Mouse (Mus musculus) CH12.LX (cell line): ENCODE data around the gene Oas2. TPM values are rescaled to one million over a fixed set of nuclear protein-coding genes. Genes with fewer than 3 reads are reported as not detected.

ENCODE experiments used
- DNase-seq: peaks from one replicate; pipeline ENCODE4 v3.0.0-alpha.2; 2013; ENCODE audit errors: extremely low read depth
- H3K27ac ChIP-seq: 2 replicates; pipeline ENCODE4 v1.5.1; 2012; ENCODE audit warnings: low read depth, mild to moderate bottlenecking, control low read depth, moderate library complexity; ENCODE audit not compliant: insufficient read depth
- H3K27me3 ChIP-seq: replicated peaks from 2 replicates; pipeline ENCODE3; 2012; ENCODE audit warnings: inconsistent platforms
- H3K36me3 ChIP-seq, 2 experiments: replicated peaks in 1 of 2; 2 replicates each; pipeline versions ENCODE3 to v1.6.1; 2012; ENCODE audit warnings: inconsistent platforms in 1 of 2, low read length in 1 of 2, mild to moderate bottlenecking in 1 of 2, mixed read lengths in 1 of 2, moderate library complexity in 1 of 2; ENCODE audit not compliant: control insufficient read depth in 1 of 2, insufficient read depth in 1 of 2
- H3K4me1 ChIP-seq, 2 experiments: 2 replicates each; pipeline ENCODE4 v1.6.1; 2012; ENCODE audit warnings: inconsistent platforms in 1 of 2, moderate library complexity in 1 of 2; ENCODE audit not compliant: insufficient read depth in 2 of 2, control insufficient read depth in 1 of 2
- H3K4me2 ChIP-seq: 2 replicates; pipeline ENCODE4 v1.6.1; 2012; ENCODE audit warnings: low read depth, mild to moderate bottlenecking, control low read depth; ENCODE audit not compliant: poor library complexity, insufficient read depth, severe bottlenecking
- H3K4me3 ChIP-seq, 3 experiments: fragments of 150-350 bp in 1 of 3; sonication (generic) in 1 of 3; replicated peaks in 1 of 3; 2 replicates each; pipeline versions ENCODE3 to v1.5.1; 2011 to 2012; ENCODE audit warnings: low read depth in 2 of 3, low read length in 2 of 3, mild to moderate bottlenecking in 2 of 3, moderate library complexity in 2 of 3, control low read depth in 1 of 3, improper control_type of control experiment in 1 of 3, inconsistent platforms in 1 of 3, mixed read lengths in 1 of 3; ENCODE audit not compliant: poor library complexity in 1 of 3
- H3K79me2 ChIP-seq: replicated peaks from 2 replicates; pipeline ENCODE4 v1.6.1; 2012; ENCODE audit warnings: mild to moderate bottlenecking, moderate library complexity; ENCODE audit not compliant: control insufficient read depth, poor library complexity, insufficient read depth, severe bottlenecking; ENCODE audit errors: extremely low read depth
- H3K9ac ChIP-seq: 2 replicates; pipeline ENCODE4 v1.6.1; 2012; ENCODE audit warnings: low read depth, mild to moderate bottlenecking, control low read depth, moderate library complexity; ENCODE audit not compliant: insufficient read depth
- H3K9me3 ChIP-seq: replicated peaks from 2 replicates; pipeline ENCODE3; 2012; ENCODE audit warnings: low read length, inconsistent platforms, mixed read lengths
- CHD1 ChIP-seq: IDR thresholded peaks from 2 replicates; pipeline ENCODE4 v1.6.1; 2012; ENCODE audit warnings: low read depth, low read length, improper control_type of control experiment, inconsistent platforms
- CHD2 ChIP-seq: IDR thresholded peaks from 2 replicates; pipeline ENCODE4 v1.6.1; 2011; ENCODE audit warnings: low read length, improper control_type of control experiment
- E2F4 ChIP-seq: IDR thresholded peaks from 2 replicates; pipeline ENCODE4 v1.6.1; 2011; ENCODE audit warnings: low read depth, low read length, improper control_type of control experiment; ENCODE audit not compliant: insufficient replicate concordance
- ELF1 ChIP-seq: IDR thresholded peaks from 2 replicates; pipeline ENCODE4 v1.6.1; 2014; ENCODE audit warnings: low read depth, mild to moderate bottlenecking, inconsistent platforms, low read length, improper control_type of control experiment
- EP300 ChIP-seq: IDR thresholded peaks from 2 replicates; pipeline ENCODE4 v1.6.1; 2011; ENCODE audit warnings: low read length, improper control_type of control experiment
- ETS1 ChIP-seq: conservative IDR thresholded peaks from 2 replicates; pipeline ENCODE4 v1.6.1; 2012; ENCODE audit warnings: low read depth, mild to moderate bottlenecking, inconsistent platforms, low read length, improper control_type of control experiment, moderate library complexity
- HCFC1 ChIP-seq: IDR thresholded peaks from 2 replicates; pipeline ENCODE4 v1.6.1; 2012; ENCODE audit warnings: low read depth, mild to moderate bottlenecking, inconsistent platforms, low read length, improper control_type of control experiment
- JUN ChIP-seq: IDR thresholded peaks from 2 replicates; pipeline ENCODE4 v1.6.1; 2011; ENCODE audit warnings: low read depth, mild to moderate bottlenecking, low read length, improper control_type of control experiment, moderate library complexity; ENCODE audit not compliant: insufficient read depth
- KAT2A ChIP-seq: IDR thresholded peaks from 2 replicates; pipeline ENCODE4 v1.6.1; 2012; ENCODE audit warnings: low read length, improper control_type of control experiment, inconsistent platforms; ENCODE audit not compliant: insufficient replicate concordance
- MAFK ChIP-seq: IDR thresholded peaks from 2 replicates; pipeline ENCODE4 v1.6.1; 2011; ENCODE audit warnings: low read length, improper control_type of control experiment; ENCODE audit not compliant: insufficient replicate concordance
- MXI1 ChIP-seq: IDR thresholded peaks from 2 replicates; pipeline ENCODE4 v1.6.1; 2011; ENCODE audit warnings: mild to moderate bottlenecking, low read depth, low read length, improper control_type of control experiment
- MYC ChIP-seq: IDR thresholded peaks from 2 replicates; pipeline ENCODE4 v1.6.1; 2011; ENCODE audit warnings: low read depth, mild to moderate bottlenecking, improper control_type of control experiment, low read length
- NRF1 ChIP-seq: IDR thresholded peaks from 2 replicates; pipeline ENCODE4 v1.6.1; 2014; ENCODE audit warnings: low read depth, mild to moderate bottlenecking, inconsistent platforms, low read length, improper control_type of control experiment, moderate library complexity
- POLR2A ChIP-seq: IDR thresholded peaks from 2 replicates; pipeline ENCODE4 v1.6.1; 2011; ENCODE audit warnings: low read depth, mild to moderate bottlenecking, improper control_type of control experiment, low read length
- RAD21 ChIP-seq: IDR thresholded peaks from 2 replicates; pipeline ENCODE4 v1.6.1; 2011; ENCODE audit warnings: low read depth, mild to moderate bottlenecking, low read length, improper control_type of control experiment, moderate library complexity
- RCOR1 ChIP-seq: conservative IDR thresholded peaks from 2 replicates; pipeline ENCODE4 v1.6.1; 2012; ENCODE audit warnings: low read depth, mild to moderate bottlenecking, inconsistent platforms, low read length, improper control_type of control experiment
- SMC3 ChIP-seq: IDR thresholded peaks from 2 replicates; pipeline ENCODE4 v1.6.1; 2011; ENCODE audit warnings: low read depth, low read length, improper control_type of control experiment
- TBP ChIP-seq: conservative IDR thresholded peaks from 2 replicates; pipeline ENCODE4 v1.6.1; 2011; ENCODE audit warnings: low read depth, low read length, improper control_type of control experiment
- TCF12 ChIP-seq: IDR thresholded peaks from 2 replicates; pipeline ENCODE4 v1.6.1; 2014; ENCODE audit warnings: low read depth, mild to moderate bottlenecking, inconsistent platforms, low read length, improper control_type of control experiment
- USF2 ChIP-seq: conservative IDR thresholded peaks from 2 replicates; pipeline ENCODE4 v1.6.1; 2011; ENCODE audit warnings: low read depth, low read length, improper control_type of control experiment
- ZC3H11A ChIP-seq: IDR thresholded peaks from 2 replicates; pipeline ENCODE4 v1.6.1; 2012; ENCODE audit warnings: low read depth, mild to moderate bottlenecking, inconsistent platforms, low read length, improper control_type of control experiment
- ZMIZ1 ChIP-seq: IDR thresholded peaks from 2 replicates; pipeline ENCODE4 v1.6.1; 2012; ENCODE audit warnings: low read depth, mild to moderate bottlenecking, inconsistent platforms, low read length, improper control_type of control experiment
- ZNF384 ChIP-seq: IDR thresholded peaks from 2 replicates; pipeline ENCODE4 v1.6.1; 2012; ENCODE audit warnings: low read depth, low read length, improper control_type of control experiment, inconsistent platforms
- dilution Hi-C: fragments of 300-500 bp; cut with MboI; formaldehyde crosslinking; loops from 2 replicates; pipeline ENCODE4 v1.14.3; 2020; ENCODE audit warnings: low sequenced_read_pairs; ENCODE audit not compliant: extremely low pct_unique_long_range_greater_than_20kb, extremely low pct_ligation_motif_present
- in situ Hi-C: fragments of 300-500 bp; cut with MboI; formaldehyde crosslinking; loops from 3 replicates; pipeline ENCODE4 v1.14.3; 2019; ENCODE audit warnings: low sequenced_read_pairs, low pct_ligation_motif_present, low pct_unique_long_range_greater_than_20kb, mixed read lengths
- polyA plus RNA-seq: library from polyadenylated mRNA; unstranded; fragments of >175 nt; gene quantifications from 2 replicates; pipeline ENCODE4 v1.2.1, GENCODE M21; 2012; ENCODE audit warnings: low read depth; ENCODE audit not compliant: insufficient read length
- total RNA-seq, 2 experiments: library from RNA; depleted of rRNA; stranded (reverse); fragments of 300-350 nt in 1 of 2; fragments of >200 nt in 1 of 2; gene quantifications; 2 replicates each; pipeline ENCODE4 v1.2.3; 2012 to 2014

The Oas2 gene
- total and polyA plus RNA-seq, 3 experiments, result not detected

GRCm38 (mm10) chr5:120693931-120694694 is 55.5 kb downstream of the Oas2 start:
- no peak overlapping the region for H3K27ac ChIP-seq
- H3K4me2 ChIP-seq, result no peak overlapping the region
- dilution Hi-C loops, result no loop called here
- peaks cover 1 to 5% of the 10 kb centered on the region in 2 experiments for H3K36me3 ChIP-seq
- H3K4me1 ChIP-seq, result peaks cover 30 to 62% of the 10 kb centered on the region in 2 experiments
- peaks cover 13% of the 10 kb centered on the region for H3K9me3 ChIP-seq
- TF ChIP-seq POLR2A (no peak), HCFC1 (no peak), TCF12 (no peak), JUN (no peak), KAT2A (no peak), MXI1 (no peak), ZMIZ1 (no peak), USF2 (no peak), NRF1 (no peak)
- no peak overlapping the region for H3K4me3 ChIP-seq
- in situ Hi-C loops, result no loop called here
- H3K27me3 ChIP-seq, result no peaks in the 10 kb centered on the region
- H3K9ac ChIP-seq, result no peak overlapping the region
- no peaks in the 10 kb centered on the region for H3K79me2 ChIP-seq
- DNase-seq, result no peak

DNA sequence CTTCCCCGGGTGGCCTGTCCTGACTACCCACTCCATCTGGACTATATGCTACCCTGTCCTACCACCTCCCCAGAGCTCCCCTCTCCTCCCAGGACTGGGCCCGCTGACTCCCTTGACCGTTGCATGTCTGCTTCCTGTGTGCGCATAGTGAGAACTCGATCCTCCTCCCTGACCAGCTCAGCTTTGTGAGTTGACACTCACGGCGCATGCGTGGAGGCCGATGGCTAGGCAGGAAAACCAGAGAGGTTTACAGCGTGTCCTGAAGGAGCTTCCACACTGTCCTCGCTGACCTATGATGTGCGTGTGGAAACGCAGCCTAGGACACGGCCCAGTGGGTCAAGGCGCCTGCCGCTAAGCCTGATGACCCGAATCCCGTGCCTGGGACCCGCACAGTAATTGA is 57.6 kb downstream of the Oas2 start:
- TF ChIP-seq ETS1 (no peak), MAFK (no peak), EP300 (no peak), HCFC1 (no peak), TCF12 (no peak), MXI1 (no peak), ELF1 (no peak), USF2 (no peak), KAT2A (no peak), ZC3H11A (no peak), MYC (no peak), TBP (no peak), SMC3 (no peak), RCOR1 (no peak), NRF1 (no peak), ZNF384 (no peak), CHD2 (no peak), E2F4 (no peak), RAD21 (no peak), CHD1 (no peak)
- TF ChIP-seq, all 38 proteins: peak for 0
- Histone ChIP-seq H3K4me2 (no peak overlapping the region), H3K4me3 (no peak overlapping the region), H3K9ac (no peak overlapping the region), H3K36me3 (peaks cover 1 to 5% of the 10 kb centered on the region in 2 experiments), H3K79me2 (no peaks in the 10 kb centered on the region), H3K27me3 (no peaks in the 10 kb centered on the region), H3K4me1 (peaks cover 38 to 73% of the 10 kb centered on the region in 2 experiments), H3K9me3 (peaks cover 13% of the 10 kb centered on the region), H3K27ac (no peak overlapping the region)
- dilution Hi-C loops, result no loop called here
- DNase-seq, result no peak
- in situ Hi-C loops, result no loop called here
